Mouse (Mus musculus): ENCODE results near the gene Fign. TPM values are rescaled to one million over a fixed set of nuclear protein-coding genes. Genes with fewer than 3 reads are reported as not detected.
A peak's percentile ranks its signal among the peaks of the same experiment; 100 is the strongest.

Gene Fign
- not detected for polyA plus RNA-seq (2021)

- ChIA-PET CTCF (no interaction called here), POLR2A (no interaction called here)
- H3K27me3 ChIP-seq: peaks cover 33% of the 10 kb centered on the region
- ATAC-seq (peak; percentile 57), DNase-seq (ENCODE audit: low read depth, low spot score) (no peak)
- in situ Hi-C loops (cut with MboI; ENCODE audit: low pct_unique_long_range_greater_than_20kb): no loop called here
- TF ChIP-seq CTCF (IDR thresholded peaks at IDR 0.05): no peak
Observed at GRCm38 (mm10) chr2:64097937-64098617, at the start of gene Fign. Gene Fign (minus strand): TSS chr2:64098038.

GRCm38 (mm10) chr2:64133597-64133996, 35.8 kb upstream of the Fign start:
- no peak for ATAC-seq
- H3K27me3 ChIP-seq: no peaks in the 10 kb centered on the region
- POLR2A ChIA-PET: no interaction called here
- no peak for TF ChIP-seq CTCF (IDR thresholded peaks at IDR 0.05)
- in situ Hi-C loops (cut with MboI; ENCODE audit: low pct_unique_long_range_greater_than_20kb): no loop called here
- no peak for DNase-seq (ENCODE audit: low read depth, low spot score)
- CTCF ChIA-PET: no interaction called here

- ChIA-PET POLR2A (interaction anchor here (0.5 kb wide), 1 partner anchor 601 kb away, joined by 4 read pairs; no protein-coding TSS in a partner anchor), CTCF (no interaction called here)
- H3K27me3 ChIP-seq: no peaks in the 10 kb centered on the region
- ATAC-seq (no peak), DNase-seq (ENCODE audit: low read depth, low spot score) (no peak)
- TF ChIP-seq CTCF (IDR thresholded peaks at IDR 0.05): no peak
- in situ Hi-C loops (cut with MboI; ENCODE audit: low pct_unique_long_range_greater_than_20kb): no loop called here
Observed at GRCm38 (mm10) chr2:64120495-64120894, 22.7 kb upstream of the Fign start.

DNA sequence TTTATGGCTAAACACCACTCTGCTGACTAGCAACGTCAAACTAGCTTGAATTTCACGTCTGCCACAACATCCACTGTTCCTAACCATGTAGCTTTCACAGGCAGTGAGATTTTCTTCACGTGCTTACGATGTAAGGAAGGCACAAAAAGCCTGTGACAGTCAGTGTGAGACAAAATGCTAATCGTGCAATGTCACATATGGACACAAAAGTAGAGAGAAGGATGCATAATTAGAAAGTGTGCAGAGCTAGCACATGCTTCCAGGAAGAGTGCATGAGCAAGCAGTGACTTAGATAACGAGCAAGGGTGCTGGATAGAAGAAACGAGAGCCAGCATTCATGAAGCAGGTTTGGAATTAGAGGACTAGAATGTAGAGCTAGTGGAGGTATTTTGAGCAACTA, 18.8 kb upstream of the Fign start:
- DNase-seq (ENCODE audit: low read depth, low spot score): no peak

DNA sequence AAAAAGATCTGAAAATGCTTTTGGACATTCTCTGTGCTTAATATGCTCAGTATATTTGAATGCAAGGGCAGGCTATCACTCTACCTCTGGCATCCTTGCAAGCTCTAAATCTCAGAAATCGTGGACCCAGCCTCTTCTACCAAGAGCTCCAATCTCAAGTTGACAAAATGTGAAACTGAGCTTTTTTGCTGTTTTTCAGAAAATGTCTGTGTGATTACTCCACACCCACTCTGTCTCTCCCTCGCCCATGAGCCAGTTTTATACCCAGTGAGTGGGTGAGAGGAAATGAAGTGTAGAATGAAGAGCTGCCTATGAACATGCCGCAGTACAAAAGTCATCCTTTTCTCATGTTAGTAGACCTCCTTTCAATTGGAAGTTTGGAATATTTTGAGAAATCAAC, 13.3 kb upstream of the Fign start:
- peaks cover 10% of the 10 kb centered on the region for H3K27me3 ChIP-seq
- in situ Hi-C loops (cut with MboI; ENCODE audit: low pct_unique_long_range_greater_than_20kb): no loop called here
- ChIA-PET POLR2A (no interaction called here), CTCF (no interaction called here)
- no peak for TF ChIP-seq CTCF (IDR thresholded peaks at IDR 0.05)
- DNase-seq (ENCODE audit: low read depth, low spot score) (no peak), ATAC-seq (no peak)

More for the DNA sequence above, 18.8 kb upstream of the Fign start:
- CTCF ChIA-PET: no interaction called here
- TF ChIP-seq CTCF (IDR thresholded peaks at IDR 0.05): no peak
- ATAC-seq: no peak
- POLR2A ChIA-PET: no interaction called here
- in situ Hi-C loops (cut with MboI; ENCODE audit: low pct_unique_long_range_greater_than_20kb): no loop called here
- peaks cover 2% of the 10 kb centered on the region for H3K27me3 ChIP-seq

- ChIA-PET POLR2A (interaction anchor here (1.0 kb wide), 1 partner anchor 27 kb away, joined by 3 read pairs; no protein-coding TSS in a partner anchor), CTCF (no interaction called here)
- DNase-seq (ENCODE audit: low read depth, low spot score) (no peak), ATAC-seq (no peak)
- no peak for TF ChIP-seq CTCF (IDR thresholded peaks at IDR 0.05)
- in situ Hi-C loops (cut with MboI; ENCODE audit: low pct_unique_long_range_greater_than_20kb): no loop called here
- H3K27me3 ChIP-seq: peaks cover 20% of the 10 kb centered on the region
Observed at GRCm38 (mm10) chr2:64109860-64110259, 12.0 kb upstream of the Fign start.

DNA sequence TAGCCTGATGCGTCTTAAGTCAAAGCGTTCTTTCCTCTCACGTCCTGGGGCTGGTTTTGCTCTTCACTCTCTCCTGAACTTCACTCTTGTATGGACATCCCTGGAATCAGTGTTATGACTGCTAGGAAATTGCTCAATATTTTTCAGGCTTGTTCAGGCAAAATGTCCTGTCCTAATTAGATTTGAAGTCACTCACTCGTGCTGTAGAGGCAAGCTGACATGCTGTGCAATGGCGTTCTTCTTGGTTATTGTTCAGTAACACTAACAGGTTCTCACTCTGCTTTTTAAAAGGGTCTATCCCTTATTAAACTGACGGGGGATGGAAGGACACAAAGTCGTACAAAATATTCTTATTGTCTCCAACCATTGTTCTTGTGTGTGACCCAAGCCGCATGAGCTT, 10.2 kb upstream of the Fign start:
- POLR2A ChIA-PET: no interaction called here
- TF ChIP-seq CTCF (IDR thresholded peaks at IDR 0.05): no peak
- no peak for ATAC-seq
- no peak for DNase-seq (ENCODE audit: low read depth, low spot score)
- in situ Hi-C loops (cut with MboI; ENCODE audit: low pct_unique_long_range_greater_than_20kb): no loop called here
- peaks cover 26% of the 10 kb centered on the region for H3K27me3 ChIP-seq
- CTCF ChIA-PET: no interaction called here

GRCm38 (mm10) chr2:64098618-64099320, 931 bp upstream of the Fign start:
- in situ Hi-C loops (cut with MboI; ENCODE audit: low pct_unique_long_range_greater_than_20kb): no loop called here

GRCm38 (mm10) chr2:64096721-64097411, 972 bp downstream of the Fign start:
- in situ Hi-C loops (cut with MboI; ENCODE audit: low pct_unique_long_range_greater_than_20kb): no loop called here
- DNase-seq (ENCODE audit: low read depth, low spot score) (no peak), ATAC-seq (no peak)
- peaks cover 43% of the 10 kb centered on the region for H3K27me3 ChIP-seq
- ChIA-PET POLR2A (no interaction called here), CTCF (no interaction called here)
- no peak for TF ChIP-seq CTCF (IDR thresholded peaks at IDR 0.05)

More at GRCm38 (mm10) chr2:64098618-64099320, 931 bp upstream of the Fign start:
- ATAC-seq: no peak
- POLR2A ChIA-PET: no interaction called here
- peaks cover 33% of the 10 kb centered on the region for H3K27me3 ChIP-seq
- no peak for TF ChIP-seq CTCF (IDR thresholded peaks at IDR 0.05)
- CTCF ChIA-PET: no interaction called here
- DNase-seq (ENCODE audit: low read depth, low spot score): no peak

- peaks cover 45% of the 10 kb centered on the region for H3K27me3 ChIP-seq
- ChIA-PET POLR2A (no interaction called here), CTCF (no interaction called here)
- DNase-seq (ENCODE audit: low read depth, low spot score) (no peak), ATAC-seq (no peak)
- in situ Hi-C loops (cut with MboI; ENCODE audit: low pct_unique_long_range_greater_than_20kb): no loop called here
- TF ChIP-seq CTCF (IDR thresholded peaks at IDR 0.05): no peak
Observed at GRCm38 (mm10) chr2:64096176-64096575, 1.7 kb downstream of the Fign start.

- TF ChIP-seq CTCF (IDR thresholded peaks at IDR 0.05): no peak
- POLR2A ChIA-PET: no interaction called here
Observed at GRCm38 (mm10) chr2:64095561-64095960, 2.3 kb downstream of the Fign start.

More at GRCm38 (mm10) chr2:64095561-64095960, 2.3 kb downstream of the Fign start:
- DNase-seq (ENCODE audit: low read depth, low spot score) (no peak), ATAC-seq (no peak)
- H3K27me3 ChIP-seq: peaks cover 45% of the 10 kb centered on the region
- CTCF ChIA-PET: no interaction called here
- in situ Hi-C loops (cut with MboI; ENCODE audit: low pct_unique_long_range_greater_than_20kb): no loop called here

Data from Patski (cell line).